30 mouse cellular contexts compared by ENCODE assay signal in genomic region chr1:177667041-177667791, GRCm38 (mm10).
DNase-seq lines count a peak whose midpoint lies in the region; ATAC-seq lines count a peak whose summit lies in the region.
"Had no signal": no experiment of that assay in that cellular context is flagged by ENCODE, and none has a peak within 500 bp of the region (broad histone marks: within the 10 kb centered on the region; RNA-seq: fewer than 3 reads in every experiment).

No protein-coding gene starts in this region.

- ATAC-seq in hematopoietic stem cell, adult 5-6 weeks (replicated peaks in 1 of 2; ENCODE audit: insufficient read depth in 1 of 2, low FRiP score in 2 of 2, low TSS enrichment in 1 of 2, low read depth in 1 of 2, poor library complexity in 2 of 2, severe bottlenecking in 2 of 2), result peak; percentile 61 to 70
- peak; percentile 88 for ATAC-seq in monocyte, adult 5-6 weeks (replicated peaks; ENCODE audit: insufficient number of reproducible peaks, low FRiP score, low TSS enrichment, poor library complexity, severe bottlenecking)
- ATAC-seq in intestine, embryonic 16.5 days, result no peak
- ATAC-seq: forebrain, embryonic 13.5 days; hindbrain, embryonic 16.5 days; lung, postnatal 0 days; midbrain, embryonic 16.5 days had no signal

- H3K4me1 ChIP-seq in intestine, embryonic 16.5 days (ENCODE audit: control insufficient read depth, insufficient read depth, low read length), result no peaks in the 10 kb centered on the region
- no peaks in the 10 kb centered on the region for H3K4me1 ChIP-seq in heart, embryonic 10.5 days
- H3K4me1 ChIP-seq: forebrain, embryonic 13.5 days; heart, embryonic 12.5 days; liver, embryonic 13.5 days had no signal

- no peak overlapping the region for H3K27ac ChIP-seq in intestine, embryonic 16.5 days (ENCODE audit: low read length)
- H3K27ac ChIP-seq in heart, embryonic 10.5 days, result no peak overlapping the region
- H3K27ac ChIP-seq: forebrain, embryonic 13.5 days; kidney, postnatal 0 days; liver, embryonic 13.5 days; macrophage; stomach, postnatal 0 days had no signal

- no peak overlapping the region for H3K4me2 ChIP-seq in intestine, embryonic 16.5 days (ENCODE audit: low read depth, low read length)
- H3K4me2 ChIP-seq: forebrain, embryonic 13.5 days; heart, embryonic 12.5 days; liver, embryonic 13.5 days; midbrain, embryonic 11.5 days had no signal

- H3K36me3 ChIP-seq in intestine, embryonic 16.5 days (ENCODE audit: control insufficient read depth, insufficient read depth, low read length), result no peaks in the 10 kb centered on the region
- H3K36me3 ChIP-seq in heart, embryonic 10.5 days, result no peaks in the 10 kb centered on the region
- H3K36me3 ChIP-seq: G1E; heart, embryonic 12.5 days; liver, embryonic 13.5 days had no signal

- no peaks in the 10 kb centered on the region for H3K9me3 ChIP-seq in intestine, embryonic 16.5 days (ENCODE audit: control insufficient read depth, low read length)
- H3K9me3 ChIP-seq in heart, embryonic 10.5 days, result no peaks in the 10 kb centered on the region
- H3K9me3 ChIP-seq: forebrain, embryonic 13.5 days; G1E; heart, embryonic 12.5 days; liver, embryonic 13.5 days had no signal

- no peaks in the 10 kb centered on the region for H3K27me3 ChIP-seq in intestine, embryonic 16.5 days (replicated peaks; ENCODE audit: control insufficient read depth, insufficient read depth, low read length)
- H3K27me3 ChIP-seq in heart, embryonic 10.5 days (ENCODE audit: insufficient read depth, poor library complexity, severe bottlenecking), result no peaks in the 10 kb centered on the region
- H3K27me3 ChIP-seq: forebrain, embryonic 13.5 days; heart, embryonic 12.5 days; liver, embryonic 13.5 days had no signal

- WGBS in intestine, embryonic 16.5 days, result 87% methylated on average over 8 of the region's 8 CpGs
- WGBS in heart, embryonic 10.5 days, result 82% methylated on average over 8 of the region's 8 CpGs

- H3K4me3 ChIP-seq in intestine, embryonic 16.5 days (ENCODE audit: low read length), result no peak overlapping the region
- no peak overlapping the region for H3K4me3 ChIP-seq in heart, embryonic 10.5 days
- H3K4me3 ChIP-seq: forebrain, embryonic 13.5 days; heart, embryonic 12.5 days; liver, embryonic 13.5 days had no signal

- H3K9ac ChIP-seq in intestine, embryonic 16.5 days (ENCODE audit: low read depth, low read length), result no peak overlapping the region
- H3K9ac ChIP-seq: forebrain, embryonic 13.5 days; heart, embryonic 12.5 days; liver, embryonic 13.5 days had no signal

- DNase-seq in spleen, postnatal 36 days (ENCODE audit: low spot score in 2 of 2), result peak; percentile 30 to 40
- DNase-seq in spleen, adult 18-20 months, result no peak
- no peak for DNase-seq in heart, embryonic 10.5 days (ENCODE audit: low spot score)
- DNase-seq in ovary, postnatal 10 days (ENCODE audit: low spot score), result no peak
- DNase-seq: adrenal gland, postnatal 10 days; cerebellum, adult 8-10 months; cerebellum, postnatal 25 days; gastrocnemius, postnatal 10 days; kidney, adult 8-10 months; layer of hippocampus, postnatal 36 days; left cerebral cortex, postnatal 4 days; liver, embryonic 13.5 days; lung, adult 18-20 months; right cerebral cortex, adult 18-20 months; right cerebral cortex, postnatal 4 days; thymus, adult 18-20 months; thymus, postnatal 4 days had no signal

Comparison
In these comparisons a context has a peak if more than half of its experiments do, and no peak if none do; other contexts are left out.
1. DNase-seq: peak in spleen, postnatal 36 days (2 of 2); none in spleen, adult 18-20 months (0 of 2), heart, embryonic 10.5 days (single experiment) and ovary, postnatal 10 days (single experiment).